Mouse (Mus musculus) limb, embryonic 12.5 days (tissue): ENCODE measurements around the gene Josd2. TPM values are rescaled to one million over a fixed set of nuclear protein-coding genes. Genes with fewer than 3 reads are reported as not detected.

Experiments
- ATAC-seq: fragments of 200-750 bp; cut with Nextera tagmentation; 2 replicates; pipeline ENCODE4 v1.8.0; 2017; ENCODE audit warnings: low read depth, moderate TSS enrichment; ENCODE audit not compliant: insufficient number of reproducible peaks, insufficient read depth, low FRiP score, low TSS enrichment
- H3K27ac ChIP-seq: fragments of 300-500 bp; sonication (generic); 2 replicates; pipeline ENCODE4 v1.5.1; 2016; ENCODE audit warnings: mild to moderate bottlenecking, moderate library complexity
- H3K27me3 ChIP-seq: fragments of 300-500 bp; sonication (generic); 2 replicates; pipeline ENCODE4 v1.6.1; 2016; ENCODE audit warnings: mild to moderate bottlenecking, moderate library complexity
- H3K36me3 ChIP-seq: fragments of 300-500 bp; sonication (generic); 2 replicates; pipeline ENCODE4 v1.6.1; 2016; ENCODE audit warnings: mild to moderate bottlenecking, moderate library complexity
- H3K4me1 ChIP-seq: fragments of 300-500 bp; sonication (generic); replicated peaks from 2 replicates; pipeline ENCODE4 v1.6.1; 2016
- H3K4me2 ChIP-seq: fragments of 300-500 bp; sonication (generic); 2 replicates; pipeline ENCODE4 v1.6.1; 2016; ENCODE audit warnings: mild to moderate bottlenecking, moderate library complexity
- H3K4me3 ChIP-seq: fragments of 300-500 bp; sonication (generic); replicated peaks from 2 replicates; pipeline ENCODE4 v1.5.1; 2016; ENCODE audit warnings: mild to moderate bottlenecking
- H3K9ac ChIP-seq: fragments of 300-500 bp; sonication (generic); replicated peaks from 2 replicates; pipeline ENCODE4 v1.6.1; 2016; ENCODE audit warnings: mild to moderate bottlenecking, moderate library complexity
- H3K9me3 ChIP-seq: fragments of 300-500 bp; sonication (generic); 2 replicates; pipeline ENCODE4 v1.6.1; 2016; ENCODE audit warnings: mild to moderate bottlenecking, moderate library complexity
- whole genome bisulfite sequencing: fragments of 180-500 bp; shearing (Covaris S2); methylation state at CpG from one replicate; pipeline ENCODE4 v1.1.7; 2016; 5-methylcytosine and 5-hydroxymethylcytosine counted together
- polyA plus RNA-seq: library from polyadenylated mRNA; unstranded; fragments of >200 nt; fragmentation: Nextera tagmentation; extraction: Ambion mirVana; gene quantifications from 2 replicates; pipeline ENCODE4 v1.2.1, GENCODE M21; 2016

Josd2 gene
- polyA plus RNA-seq, 1 experiment from 2014 or later: 76.5 TPM

- H3K4me3 ChIP-seq: no peak overlapping the region
- no peak overlapping the region for H3K27ac ChIP-seq
Measured at GRCm38 (mm10) chr7:44466006-44466887, 1.5 kb upstream of the Josd2 start.

GRCm38 (mm10) chr7:44466888-44467311, 880 bp upstream of the Josd2 start:
- WGBS: 83% methylated on average over 16 of the region's 16 CpGs
- no peak for ATAC-seq
- Histone ChIP-seq H3K36me3 (no peaks in the 10 kb centered on the region), H3K27ac (no peak overlapping the region), H3K9ac (no peak overlapping the region; the same call in 1 of the 2 replicates), H3K9me3 (no peaks in the 10 kb centered on the region), H3K4me2 (peak overlapping the region; percentile 69), H3K27me3 (peaks cover 37% of the 10 kb centered on the region), H3K4me3 (0 out of 2 replicates have a peak overlapping the region, but pooled peaks have one; percentile 64), H3K4me1 (peaks cover 25% of the 10 kb centered on the region)

More at GRCm38 (mm10) chr7:44466006-44466887, 1.5 kb upstream of the Josd2 start:
- no peaks in the 10 kb centered on the region for H3K9me3 ChIP-seq
- ATAC-seq: no peak
- no peak overlapping the region for H3K9ac ChIP-seq
- H3K27me3 ChIP-seq: peaks cover 44% of the 10 kb centered on the region
- H3K4me1 ChIP-seq: peaks cover 26% of the 10 kb centered on the region
- WGBS: 83% methylated on average over 10 of the region's 10 CpGs
- no peaks in the 10 kb centered on the region for H3K36me3 ChIP-seq
- H3K4me2 ChIP-seq: no peak overlapping the region

GRCm38 (mm10) chr7:44468644-44469285, 985 bp downstream of the Josd2 start:
- 66% methylated on average over 15 of the region's 15 CpGs for WGBS
- Histone ChIP-seq H3K27ac (peak overlapping the region; percentile 69; the same call in 1 of the 2 replicates), H3K9me3 (no peaks in the 10 kb centered on the region), H3K27me3 (peaks cover 34% of the 10 kb centered on the region), H3K9ac (peak overlapping the region; percentile 66), H3K4me1 (peaks cover 20% of the 10 kb centered on the region), H3K36me3 (no peaks in the 10 kb centered on the region), H3K4me3 (peak overlapping the region; percentile 64), H3K4me2 (peak overlapping the region; percentile 69)
- no peak for ATAC-seq

GRCm38 (mm10) chr7:44469677-44470675, 2.2 kb downstream of the Josd2 start:
- Histone ChIP-seq H3K36me3 (no peaks in the 10 kb centered on the region), H3K27ac (no peak overlapping the region; the same call in 1 of the 2 replicates), H3K9ac (0 out of 2 replicates have a peak overlapping the region, but pooled peaks have one; percentile 8)

GRCm38 (mm10) chr7:44470696-44471612, 3.2 kb downstream of the Josd2 start:
- Histone ChIP-seq H3K4me2 (no peak overlapping the region), H3K4me3 (no peak overlapping the region), H3K9me3 (no peaks in the 10 kb centered on the region), H3K36me3 (no peaks in the 10 kb centered on the region), H3K4me1 (peaks cover 21% of the 10 kb centered on the region), H3K27ac (no peak overlapping the region), H3K9ac (no peak overlapping the region), H3K27me3 (peaks cover 35% of the 10 kb centered on the region)
- WGBS: 82% methylated on average over 16 of the region's 16 CpGs
- ATAC-seq: no peak

More at GRCm38 (mm10) chr7:44469677-44470675, 2.2 kb downstream of the Josd2 start:
- Histone ChIP-seq H3K4me2 (no peak overlapping the region), H3K27me3 (peaks cover 33% of the 10 kb centered on the region), H3K4me1 (peaks cover 21% of the 10 kb centered on the region), H3K9me3 (no peaks in the 10 kb centered on the region), H3K4me3 (no peak overlapping the region)
- ATAC-seq: no peak
- WGBS: 88% methylated on average over 16 of the region's 16 CpGs

GRCm38 (mm10) chr7:44471880-44472557, 4.2 kb downstream of the Josd2 start:
- Histone ChIP-seq H3K4me1 (peaks cover 21% of the 10 kb centered on the region), H3K27ac (no peak overlapping the region), H3K4me2 (no peak overlapping the region), H3K9me3 (no peaks in the 10 kb centered on the region), H3K36me3 (no peaks in the 10 kb centered on the region), H3K9ac (no peak overlapping the region), H3K27me3 (peaks cover 41% of the 10 kb centered on the region), H3K4me3 (no peak overlapping the region)
- 39% methylated on average over 6 of the region's 6 CpGs for WGBS
- ATAC-seq: no peak

- peaks cover 21% of the 10 kb centered on the region for H3K4me1 ChIP-seq
- WGBS: 21% methylated on average over 1 of the region's 1 CpGs
Measured at GRCm38 (mm10) chr7:44472558-44472885, 4.7 kb downstream of the Josd2 start.

GRCm38 (mm10) chr7:44472961-44473646, 5.3 kb downstream of the Josd2 start:
- H3K27ac ChIP-seq: no peak overlapping the region
- no peak overlapping the region for H3K4me3 ChIP-seq
- no peak overlapping the region for H3K9ac ChIP-seq
- H3K9me3 ChIP-seq: no peaks in the 10 kb centered on the region
- ATAC-seq: no peak
- no peak overlapping the region for H3K4me2 ChIP-seq
- H3K4me1 ChIP-seq: peaks cover 21% of the 10 kb centered on the region
- H3K27me3 ChIP-seq: peaks cover 50% of the 10 kb centered on the region
- 51% methylated on average over 9 of the region's 9 CpGs for WGBS
- no peaks in the 10 kb centered on the region for H3K36me3 ChIP-seq

More at GRCm38 (mm10) chr7:44472558-44472885, 4.7 kb downstream of the Josd2 start:
- Histone ChIP-seq H3K36me3 (no peaks in the 10 kb centered on the region), H3K27me3 (peaks cover 44% of the 10 kb centered on the region), H3K4me2 (no peak overlapping the region), H3K4me3 (no peak overlapping the region), H3K27ac (no peak overlapping the region), H3K9ac (no peak overlapping the region), H3K9me3 (no peaks in the 10 kb centered on the region)
- no peak for ATAC-seq

GRCm38 (mm10) chr7:44474419-44474818, 6.6 kb downstream of the Josd2 start:
- Histone ChIP-seq H3K4me2 (peak overlapping the region; percentile 2; the same call in 1 of the 2 replicates), H3K9ac (0 out of 2 replicates have a peak overlapping the region, but pooled peaks have one; percentile 31), H3K4me1 (peaks cover 13% of the 10 kb centered on the region), H3K27ac (0 out of 2 replicates have a peak overlapping the region, but pooled peaks have one; percentile 8), H3K9me3 (no peaks in the 10 kb centered on the region), H3K36me3 (no peaks in the 10 kb centered on the region), H3K27me3 (peaks cover 63% of the 10 kb centered on the region), H3K4me3 (0 out of 2 replicates have a peak overlapping the region, but pooled peaks have one; percentile 13)
- WGBS: 37% methylated on average over 4 of the region's 4 CpGs
- ATAC-seq: no peak
